Mouse (Mus musculus): ENCODE data around the gene Paqr9. TPM values are rescaled to one million over a fixed set of nuclear protein-coding genes. Genes with fewer than 3 reads are reported as not detected.

Gene Paqr9
- polyA plus RNA-seq, 1 experiment from 2014 or later: 63.6 TPM

- peak overlapping the region; percentile 47 for H3K4me2 ChIP-seq (ENCODE audit: low read depth, low read length)
- no peaks in the 10 kb centered on the region for H3K4me1 ChIP-seq (ENCODE audit: insufficient read depth)
- DNase-seq: peak; percentile 69
- WGBS (ENCODE audit: insufficient replicate concordance): 43% methylated on average over 16 of the region's 16 CpGs
- peak; percentile 87 for TF ChIP-seq EP300 (IDR thresholded peaks at IDR 0.05; ENCODE audit: low read depth)
- TF ChIP-seq CTCF (IDR thresholded peaks at IDR 0.05; ENCODE audit: low read depth): no peak
- peak overlapping the region; percentile 87 for H3K27ac ChIP-seq (ENCODE audit: low read depth)
- H3K27me3 ChIP-seq (ENCODE audit: insufficient read depth, low read length): no peaks in the 10 kb centered on the region
- 0 out of 2 replicates have a peak overlapping the region, but pooled peaks have one; percentile 29 for H3K4me3 ChIP-seq (ENCODE audit: low read depth, low read length)
- H3K9ac ChIP-seq (replicated peaks): peak overlapping the region; percentile 13; the same call in 1 of the 2 replicates
- peak; percentile 96 for ATAC-seq
- no peaks in the 10 kb centered on the region for H3K36me3 ChIP-seq (replicated peaks; ENCODE audit: insufficient read depth, low read length)
- H3K9me3 ChIP-seq (ENCODE audit: low read length): no peaks in the 10 kb centered on the region
Observed at GRCm38 (mm10) chr9:95581021-95581757, 21.7 kb downstream of the Paqr9 start.

- no peak for ATAC-seq
- DNase-seq: no peak
- peak overlapping the region; percentile 87 for H3K27ac ChIP-seq (ENCODE audit: low read depth)
- WGBS (ENCODE audit: insufficient replicate concordance): 11% methylated on average over 20 of the region's 20 CpGs
- H3K4me1 ChIP-seq (ENCODE audit: insufficient read depth): no peaks in the 10 kb centered on the region
- TF ChIP-seq EP300 (IDR thresholded peaks at IDR 0.05; ENCODE audit: low read depth): no peak
- H3K4me2 ChIP-seq (ENCODE audit: low read depth, low read length): peak overlapping the region; percentile 47
- H3K4me3 ChIP-seq (ENCODE audit: low read depth, low read length): peak overlapping the region; percentile 29
- peak overlapping the region; percentile 13; the same call in 1 of the 2 replicates for H3K9ac ChIP-seq (replicated peaks)
- H3K9me3 ChIP-seq (ENCODE audit: low read length): no peaks in the 10 kb centered on the region
- no peaks in the 10 kb centered on the region for H3K27me3 ChIP-seq (ENCODE audit: insufficient read depth, low read length)
- H3K36me3 ChIP-seq (replicated peaks; ENCODE audit: insufficient read depth, low read length): no peaks in the 10 kb centered on the region
Observed at GRCm38 (mm10) chr9:95581758-95582515, 22.5 kb downstream of the Paqr9 start.

- H3K4me2 ChIP-seq (ENCODE audit: low read depth, low read length): peak overlapping the region; percentile 47
- peak overlapping the region; percentile 87 for H3K27ac ChIP-seq (ENCODE audit: low read depth)
- no peak for ATAC-seq
- DNase-seq: no peak
- no peak for TF ChIP-seq EP300 (IDR thresholded peaks at IDR 0.05; ENCODE audit: low read depth)
- TF ChIP-seq CTCF (IDR thresholded peaks at IDR 0.05; ENCODE audit: low read depth): no peak
- no peaks in the 10 kb centered on the region for H3K27me3 ChIP-seq (ENCODE audit: insufficient read depth, low read length)
- WGBS (ENCODE audit: insufficient replicate concordance): 25% methylated on average over 8 of the region's 8 CpGs
- no peak overlapping the region for H3K9ac ChIP-seq (replicated peaks)
- H3K36me3 ChIP-seq (replicated peaks; ENCODE audit: insufficient read depth, low read length): no peaks in the 10 kb centered on the region
- H3K4me3 ChIP-seq (ENCODE audit: low read depth, low read length): no peak overlapping the region
- no peaks in the 10 kb centered on the region for H3K4me1 ChIP-seq (ENCODE audit: insufficient read depth)
- no peaks in the 10 kb centered on the region for H3K9me3 ChIP-seq (ENCODE audit: low read length)
Observed at GRCm38 (mm10) chr9:95582555-95582954, 23.1 kb downstream of the Paqr9 start.

- H3K9ac ChIP-seq (replicated peaks): no peak overlapping the region
- no peaks in the 10 kb centered on the region for H3K36me3 ChIP-seq (replicated peaks; ENCODE audit: insufficient read depth, low read length)
- no peak overlapping the region for H3K4me3 ChIP-seq (ENCODE audit: low read depth, low read length)
- TF ChIP-seq EP300 (IDR thresholded peaks at IDR 0.05; ENCODE audit: low read depth) (no peak), CTCF (IDR thresholded peaks at IDR 0.05; ENCODE audit: low read depth) (no peak)
- ATAC-seq (no peak), DNase-seq (no peak)
- H3K4me2 ChIP-seq (ENCODE audit: low read depth, low read length): no peak overlapping the region
- H3K27me3 ChIP-seq (ENCODE audit: insufficient read depth, low read length): no peaks in the 10 kb centered on the region
- WGBS (ENCODE audit: insufficient replicate concordance): 86% methylated on average over 5 of the region's 5 CpGs
- H3K9me3 ChIP-seq (ENCODE audit: low read length): no peaks in the 10 kb centered on the region
- H3K27ac ChIP-seq (ENCODE audit: low read depth): no peak overlapping the region
- no peaks in the 10 kb centered on the region for H3K4me1 ChIP-seq (ENCODE audit: insufficient read depth)
Observed at GRCm38 (mm10) chr9:95586046-95586445, 26.6 kb downstream of the Paqr9 start.

- Histone ChIP-seq H3K27ac (ENCODE audit: low read depth) (no peak overlapping the region), H3K36me3 (replicated peaks; ENCODE audit: insufficient read depth, low read length) (no peaks in the 10 kb centered on the region), H3K9ac (replicated peaks) (no peak overlapping the region), H3K27me3 (ENCODE audit: insufficient read depth, low read length) (no peaks in the 10 kb centered on the region), H3K9me3 (ENCODE audit: low read length) (no peaks in the 10 kb centered on the region), H3K4me2 (ENCODE audit: low read depth, low read length) (no peak overlapping the region), H3K4me1 (ENCODE audit: insufficient read depth) (no peaks in the 10 kb centered on the region; the same call in 1 of the 2 replicates), H3K4me3 (ENCODE audit: low read depth, low read length) (no peak overlapping the region)
- TF ChIP-seq CTCF (IDR thresholded peaks at IDR 0.05; ENCODE audit: low read depth) (no peak), EP300 (IDR thresholded peaks at IDR 0.05; ENCODE audit: low read depth) (no peak)
- ATAC-seq (no peak), DNase-seq (no peak)
- 81% methylated on average over 7 of the region's 7 CpGs for WGBS (ENCODE audit: insufficient replicate concordance)
Observed at GRCm38 (mm10) chr9:95588070-95588469, 28.6 kb downstream of the Paqr9 start.

- H3K4me1 ChIP-seq (ENCODE audit: insufficient read depth): no peaks in the 10 kb centered on the region; the same call in 1 of the 2 replicates
- no peak for ATAC-seq
- H3K36me3 ChIP-seq (replicated peaks; ENCODE audit: insufficient read depth, low read length): no peaks in the 10 kb centered on the region
- TF ChIP-seq EP300 (IDR thresholded peaks at IDR 0.05; ENCODE audit: low read depth) (no peak), CTCF (IDR thresholded peaks at IDR 0.05; ENCODE audit: low read depth) (no peak)
- WGBS (ENCODE audit: insufficient replicate concordance): 63% methylated on average over 4 of the region's 4 CpGs
- H3K27me3 ChIP-seq (ENCODE audit: insufficient read depth, low read length): 0 out of 2 replicates have a peak, but pooled peaks cover 3% of the 10 kb centered on the region
- H3K9me3 ChIP-seq (ENCODE audit: low read length): no peaks in the 10 kb centered on the region
- H3K4me3 ChIP-seq (ENCODE audit: low read depth, low read length): no peak overlapping the region
- DNase-seq: no peak
- H3K9ac ChIP-seq (replicated peaks): no peak overlapping the region
- no peak overlapping the region for H3K27ac ChIP-seq (ENCODE audit: low read depth)
- H3K4me2 ChIP-seq (ENCODE audit: low read depth, low read length): no peak overlapping the region
Observed at GRCm38 (mm10) chr9:95594291-95594690, 34.8 kb downstream of the Paqr9 start.
